Mouse (Mus musculus): ENCODE measurements around the gene Zbtb11.
"Not testable (repeated sequence)": the region's sequence is repeated elsewhere in the genome, so short reads cannot be mapped to it uniquely, and the experiment has no call there.

Gene Zbtb11

GRCm38 (mm10) chr16:55971735-55972615, 1.7 kb upstream of the Zbtb11 start:
- DNase-seq: no peak

- DNase-seq: peak; percentile 38
Observed at GRCm38 (mm10) chr16:55972626-55973201, 969 bp upstream of the Zbtb11 start.

- DNase-seq: peak; percentile 86
Observed at GRCm38 (mm10) chr16:55974256-55974902, 696 bp downstream of the Zbtb11 start.

- DNase-seq: no peak
Observed at GRCm38 (mm10) chr16:55974903-55975285, 1.2 kb downstream of the Zbtb11 start.

- DNase-seq: no peak
Observed at GRCm38 (mm10) chr16:55986001-55986400, 12.3 kb downstream of the Zbtb11 start.

- DNase-seq: no peak
Observed at GRCm38 (mm10) chr16:55990311-55990710, 16.6 kb downstream of the Zbtb11 start.

GRCm38 (mm10) chr16:55994235-55994634, 20.6 kb downstream of the Zbtb11 start:
- no peak for DNase-seq

GRCm38 (mm10) chr16:56006798-56007197, 33.1 kb downstream of the Zbtb11 start:
- DNase-seq: no peak

GRCm38 (mm10) chr16:56008862-56009261, 35.2 kb downstream of the Zbtb11 start:
- DNase-seq: no peak

- no peak for DNase-seq
Observed at GRCm38 (mm10) chr16:56012789-56013743, 39.4 kb downstream of the Zbtb11 start.

- no peak for DNase-seq
Observed at GRCm38 (mm10) chr16:56014076-56014475, 40.4 kb downstream of the Zbtb11 start.

- DNase-seq: no peak
Observed at GRCm38 (mm10) chr16:56019660-56020059, 46.0 kb downstream of the Zbtb11 start.

GRCm38 (mm10) chr16:56027854-56028629, 54.4 kb downstream of the Zbtb11 start:
- DNase-seq: no peak

- no peak for DNase-seq
Observed at GRCm38 (mm10) chr16:56028722-56029551, 55.3 kb downstream of the Zbtb11 start.

- peak; percentile 98 for DNase-seq
Observed at GRCm38 (mm10) chr16:56029661-56030082, 56.0 kb downstream of the Zbtb11 start, which contains the start of gene Pcnp. Pcnp (minus strand) TSS chr16:56029739.

- DNase-seq: no peak
Observed at GRCm38 (mm10) chr16:56034566-56034965, 60.9 kb downstream of the Zbtb11 start.

- no peak for DNase-seq
Observed at GRCm38 (mm10) chr16:56036501-56036900, 62.8 kb downstream of the Zbtb11 start.

GRCm38 (mm10) chr16:56037138-56038010, 63.7 kb downstream of the Zbtb11 start, which contains the start of gene Trmt10c:
Trmt10c (minus strand) TSS chr16:56037819.
- DNase-seq: peak; percentile 92

- no peak for DNase-seq
Observed at GRCm38 (mm10) chr16:56038090-56038489, 64.4 kb downstream of the Zbtb11 start.

GRCm38 (mm10) chr16:56048038-56048437, 74.4 kb downstream of the Zbtb11 start, which contains the start of gene Senp7:
Senp7 (plus strand) TSS chr16:56048338.
- DNase-seq: not testable (repeated sequence)

Measured in cerebellum, adult 9-11 months (tissue).